Mouse (Mus musculus): Measurements from ENCODE around the gene Arih1. TPM values are rescaled to one million over a fixed set of nuclear protein-coding genes. Genes with fewer than 3 reads are reported as not detected.
"Not testable (repeated sequence)": the region's sequence is repeated elsewhere in the genome, so short reads cannot be mapped to it uniquely, and the experiment has no call there.

Arih1 gene
- total RNA-seq, 1 experiment from 2014 or later, result 69.5 TPM

DNA sequence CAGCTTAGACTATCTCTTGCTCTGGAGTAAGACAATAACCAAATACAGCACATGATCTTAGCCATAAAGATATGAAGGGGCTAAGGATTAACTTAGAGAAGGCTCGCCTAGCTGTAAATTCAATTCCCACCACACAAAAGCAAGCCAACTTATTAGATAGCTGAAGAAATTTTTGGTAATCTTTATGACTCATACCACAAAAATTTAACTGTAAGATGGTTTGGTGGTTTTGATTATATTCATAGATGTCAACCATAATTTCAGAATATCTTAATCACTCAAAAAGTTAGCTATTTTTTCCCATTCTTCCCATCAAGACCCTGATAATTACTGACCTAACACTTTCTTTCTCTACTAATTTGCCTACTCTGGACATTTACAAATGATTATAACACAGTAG lies 17.0 kb downstream of the Arih1 start:
- ATAC-seq (replicated peaks; ENCODE audit: low read depth, poor library complexity, severe bottlenecking), result no peak

DNA sequence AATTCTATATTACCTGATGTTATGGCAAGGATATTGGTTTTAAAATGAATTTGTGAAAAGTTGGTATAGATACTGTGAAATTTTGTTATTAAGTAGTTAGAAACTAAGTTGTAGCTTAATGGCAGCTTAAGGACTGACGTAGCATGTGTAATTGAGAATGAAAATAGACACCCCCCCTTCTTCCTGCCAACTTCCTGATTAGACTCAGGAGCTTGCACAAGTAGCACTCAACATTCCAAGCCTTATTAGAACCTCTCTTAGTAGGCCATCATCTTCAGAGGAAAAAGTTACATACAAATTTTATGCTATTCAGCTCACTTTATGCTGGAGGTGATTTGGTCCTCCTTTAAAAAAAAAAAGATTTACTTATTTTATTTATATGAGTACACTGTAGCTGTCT lies 22.1 kb downstream of the Arih1 start:
- no peak for ATAC-seq (replicated peaks; ENCODE audit: low read depth, poor library complexity, severe bottlenecking)

DNA sequence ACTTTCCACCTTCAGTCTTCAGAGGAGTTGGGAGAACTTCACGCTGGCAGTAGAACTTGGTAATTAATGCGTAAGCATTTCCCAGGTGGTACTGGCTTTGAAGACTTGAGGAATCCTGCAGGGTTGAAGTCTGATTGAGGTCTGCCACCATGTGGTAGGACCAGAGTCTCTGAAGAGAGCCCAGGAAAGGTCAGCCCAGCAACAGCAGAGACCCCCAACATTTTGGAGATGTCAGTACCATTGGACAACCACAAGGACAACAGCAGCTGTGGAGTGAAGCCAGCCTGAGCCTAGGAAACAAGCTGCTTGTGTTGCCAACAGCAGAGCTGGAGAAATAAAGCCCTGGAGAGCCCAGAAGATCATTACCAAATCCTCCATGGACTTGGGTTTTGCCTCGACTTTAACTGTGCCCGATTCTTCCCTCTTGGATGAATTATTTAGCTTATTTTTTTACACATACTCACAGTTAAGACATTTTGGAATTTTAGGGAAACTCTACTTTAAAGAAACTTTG lies 27.4 kb downstream of the Arih1 start:
- ATAC-seq (replicated peaks; ENCODE audit: low read depth, poor library complexity, severe bottlenecking), result no peak

DNA sequence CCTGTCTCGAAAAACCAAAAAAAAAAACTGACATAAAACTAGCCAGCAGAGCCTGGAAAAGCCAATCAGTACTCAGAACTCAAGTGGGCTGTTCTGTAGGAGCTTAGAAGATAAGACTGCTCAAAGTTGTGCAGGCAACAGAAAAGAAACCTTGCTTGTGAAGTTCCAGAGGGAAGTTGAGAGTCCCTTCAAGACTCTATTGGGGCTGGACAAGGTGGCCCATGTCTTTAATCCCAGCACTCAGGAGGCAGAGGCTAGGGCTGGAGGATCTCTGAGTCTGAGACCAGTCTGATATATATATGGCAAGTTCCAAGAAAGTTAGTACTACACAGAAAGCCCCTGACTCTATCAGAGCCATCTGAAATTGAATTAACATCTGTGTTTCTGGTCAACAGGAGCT lies 28.0 kb downstream of the Arih1 start:
- no peak for ATAC-seq (replicated peaks; ENCODE audit: low read depth, poor library complexity, severe bottlenecking)

DNA sequence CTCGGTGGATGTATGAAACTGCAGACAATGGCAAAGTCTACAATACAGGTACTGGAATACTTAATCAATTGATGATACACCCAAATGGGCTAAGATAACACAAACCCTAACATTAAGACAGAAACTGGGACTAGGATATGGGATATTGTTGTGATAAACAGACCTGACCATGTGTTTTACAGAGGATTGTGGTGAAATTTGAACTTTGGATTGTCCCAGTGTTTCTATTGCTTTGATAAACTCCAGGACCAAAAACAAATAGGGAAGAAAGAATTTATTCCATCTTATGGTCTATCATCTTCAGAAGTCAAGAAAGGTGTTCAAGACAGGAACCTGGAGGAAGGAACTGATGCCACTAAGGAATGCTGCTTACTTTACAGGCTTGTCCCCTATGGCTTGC lies 28.7 kb downstream of the Arih1 start:
- ATAC-seq (replicated peaks; ENCODE audit: low read depth, poor library complexity, severe bottlenecking), result no peak

DNA sequence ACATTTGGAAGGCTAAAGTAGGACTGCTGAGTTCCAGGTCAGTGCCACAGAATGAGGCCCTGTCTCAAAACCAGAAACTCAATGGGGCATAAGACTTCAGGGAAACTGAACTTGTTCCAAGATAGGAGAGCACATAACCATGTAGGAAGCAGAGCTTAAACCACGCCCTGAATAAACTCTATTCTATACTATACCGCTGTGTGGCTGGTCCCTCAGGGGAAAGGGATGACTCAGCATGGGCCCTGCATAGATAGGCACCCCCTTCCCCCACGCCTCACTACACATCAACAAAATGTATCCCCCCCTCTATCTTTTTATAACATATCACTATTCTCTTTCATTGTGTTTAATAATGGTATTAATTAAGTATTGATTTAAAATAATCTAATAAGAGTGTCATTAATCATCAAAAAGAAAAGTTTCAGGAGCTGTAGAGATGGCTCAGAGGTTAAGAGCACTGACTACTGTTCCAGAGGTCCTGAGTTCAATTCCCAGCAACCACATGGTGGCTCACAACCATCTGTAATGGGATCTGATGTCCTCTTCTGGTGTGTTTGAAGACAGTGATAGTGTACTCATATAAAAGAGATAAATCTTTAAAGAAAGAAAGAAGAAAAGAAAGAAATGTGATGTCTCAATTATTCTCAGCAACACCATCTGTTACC lies 30.9 kb downstream of the Arih1 start:
- ATAC-seq (replicated peaks; ENCODE audit: low read depth, poor library complexity, severe bottlenecking), result peak; percentile 71

DNA sequence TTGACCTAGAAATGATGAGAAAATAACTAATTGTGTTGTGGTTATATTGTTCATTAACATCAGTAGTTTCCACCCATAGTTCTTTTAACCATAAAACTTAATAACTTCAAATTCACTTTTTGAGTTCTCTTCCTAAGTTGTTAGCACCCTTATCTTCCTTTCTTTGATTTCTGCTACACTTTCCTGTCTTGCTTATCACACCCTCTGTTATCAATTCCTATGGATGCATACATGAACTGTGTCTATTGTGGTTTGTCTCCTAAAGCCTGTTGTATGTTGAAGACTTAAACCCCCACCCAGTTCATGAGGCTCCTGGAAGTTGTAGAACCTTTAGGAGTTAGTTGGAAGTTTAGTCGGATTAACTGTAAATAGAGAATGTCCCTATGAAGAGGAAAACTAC lies 52.7 kb downstream of the Arih1 start:
- ATAC-seq (replicated peaks; ENCODE audit: low read depth, poor library complexity, severe bottlenecking), result no peak

DNA sequence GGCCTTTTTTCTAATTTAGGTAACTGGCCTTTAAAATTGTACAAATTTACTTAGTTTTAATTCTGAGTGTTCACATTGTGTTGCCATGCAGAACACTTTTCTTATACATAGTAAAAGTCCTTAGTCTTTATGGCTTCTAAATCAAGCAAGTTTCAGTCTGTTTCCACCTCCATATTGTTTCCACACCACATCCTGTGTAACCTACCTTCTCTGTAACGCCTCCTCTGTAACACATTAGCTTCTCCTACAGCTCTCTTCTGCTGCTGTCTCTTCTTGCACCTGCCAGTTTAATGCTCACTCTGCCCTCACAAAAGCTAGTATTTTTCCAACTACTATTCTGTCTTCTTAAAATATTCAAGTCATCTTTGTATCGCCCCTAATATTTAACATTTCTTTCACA lies 54.8 kb downstream of the Arih1 start:
- no peak for ATAC-seq (replicated peaks; ENCODE audit: low read depth, poor library complexity, severe bottlenecking)

DNA sequence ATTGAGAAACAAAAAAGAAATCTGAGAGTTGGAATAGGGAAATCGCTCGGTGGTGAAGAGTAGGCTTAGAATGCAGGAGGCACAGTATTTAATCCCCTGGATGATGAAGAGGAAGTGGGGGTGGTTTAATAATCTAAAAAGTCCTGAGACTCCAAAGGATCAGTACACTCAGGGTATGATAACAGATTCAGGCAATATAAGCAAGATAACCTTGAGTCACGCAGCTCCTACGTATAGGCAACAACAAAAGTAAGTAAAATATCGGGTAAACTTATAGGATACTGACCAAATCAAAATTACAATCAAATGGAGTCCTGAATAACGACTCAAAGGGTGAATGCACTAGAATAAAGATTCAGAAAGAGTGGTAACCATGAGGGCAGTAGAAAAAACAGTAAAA lies 65.9 kb downstream of the Arih1 start:
- ATAC-seq (replicated peaks; ENCODE audit: low read depth, poor library complexity, severe bottlenecking), result no peak

DNA sequence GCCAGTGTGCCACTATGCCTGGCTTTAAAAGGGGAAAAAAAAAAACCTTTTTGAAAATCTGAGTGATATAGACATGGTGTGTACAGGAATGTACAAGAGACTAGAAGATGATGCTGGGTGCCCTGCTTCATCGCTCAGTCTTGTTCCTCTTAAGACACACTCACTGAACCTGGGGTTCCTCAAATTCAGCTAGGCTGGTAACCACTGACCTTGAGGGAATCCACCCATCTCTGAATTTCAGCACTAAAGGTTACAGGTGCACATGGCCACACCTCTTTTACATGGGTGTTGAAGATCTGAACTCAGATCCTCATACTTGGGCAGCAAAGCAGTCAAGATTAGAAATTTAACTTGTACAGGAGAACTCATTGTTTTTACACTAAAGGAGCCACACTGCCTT lies 79.1 kb downstream of the Arih1 start:
- ATAC-seq (replicated peaks; ENCODE audit: low read depth, poor library complexity, severe bottlenecking), result no peak

DNA sequence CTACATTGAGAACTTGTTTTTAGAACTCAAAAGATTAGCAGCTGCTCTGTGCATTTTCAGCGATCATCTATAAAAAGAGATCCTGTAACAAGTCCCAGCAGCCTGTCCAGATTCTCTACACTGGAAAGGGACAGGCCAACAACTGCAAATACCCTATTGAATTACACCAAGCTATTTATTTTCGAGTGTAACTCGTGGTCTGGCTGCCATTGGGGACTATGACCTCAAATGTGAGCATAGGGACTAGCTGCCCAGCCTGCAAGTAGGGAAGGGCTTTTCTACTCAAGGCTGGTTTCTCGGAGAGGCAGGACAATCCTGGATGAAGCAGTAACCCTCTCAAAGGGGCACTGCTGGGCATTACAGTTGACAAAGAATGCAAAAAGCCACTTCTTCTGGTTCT lies 97.3 kb downstream of the Arih1 start:
- ATAC-seq (replicated peaks; ENCODE audit: low read depth, poor library complexity, severe bottlenecking), result no peak

DNA sequence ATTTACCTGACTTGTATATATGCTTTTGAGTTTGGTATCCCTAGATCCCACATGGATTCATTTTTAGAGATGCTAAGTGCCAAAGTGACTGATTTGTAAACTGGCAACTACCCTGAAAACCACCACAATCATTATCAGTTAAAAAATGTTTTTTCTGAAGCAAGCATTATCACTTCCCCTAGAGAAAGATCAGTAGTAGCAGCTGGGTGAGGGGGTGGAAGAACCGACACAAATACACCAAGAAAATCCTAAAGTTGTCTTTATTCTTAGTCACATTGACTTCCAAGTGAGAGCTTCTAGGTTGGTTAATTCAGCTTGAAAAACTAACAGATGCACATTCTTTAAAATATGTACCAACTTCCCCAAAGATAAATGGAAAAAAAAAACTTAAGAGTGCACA lies 98.1 kb downstream of the Arih1 start:
- no peak for ATAC-seq (replicated peaks; ENCODE audit: low read depth, poor library complexity, severe bottlenecking)

DNA sequence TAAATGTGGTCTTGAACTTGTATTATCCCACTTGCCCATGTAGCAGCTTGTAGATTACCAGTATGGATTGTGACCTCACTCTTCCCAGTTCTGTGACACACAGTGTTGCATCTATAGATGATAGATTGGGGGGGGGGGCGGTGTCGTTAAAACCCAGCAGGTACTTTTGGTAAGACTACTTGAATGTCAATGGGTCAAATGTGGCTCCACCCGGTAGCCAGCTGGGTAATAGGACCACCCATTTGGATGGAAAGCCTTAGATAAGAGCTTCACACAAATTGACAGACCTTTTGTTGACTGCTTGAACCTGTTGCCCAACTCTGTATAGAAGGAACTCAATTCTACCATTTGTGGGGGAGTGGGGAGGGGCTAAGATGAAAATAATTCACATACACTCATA lies 99.0 kb downstream of the Arih1 start:
- ATAC-seq (replicated peaks; ENCODE audit: low read depth, poor library complexity, severe bottlenecking), result no peak

DNA sequence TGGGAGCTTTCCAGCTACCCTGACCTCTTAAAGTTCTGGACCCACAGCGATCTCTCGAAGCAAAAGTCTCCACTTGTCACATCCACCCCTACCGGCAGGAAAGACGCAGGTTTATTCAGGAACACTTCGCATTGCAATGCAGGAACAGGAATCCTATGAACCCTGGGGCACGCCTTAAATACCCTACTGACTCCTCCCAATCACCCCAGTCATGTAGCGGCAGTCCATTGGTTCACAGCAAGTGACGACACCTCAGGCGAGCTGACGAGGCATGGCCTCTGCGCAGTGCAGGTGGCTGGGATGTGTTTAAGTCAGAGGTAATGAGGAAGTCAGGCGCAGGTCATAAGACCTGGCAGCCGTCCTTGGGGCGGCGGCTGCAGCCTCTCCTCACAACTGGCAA lies 110.8 kb downstream of the Arih1 start:
- no peak for ATAC-seq (replicated peaks; ENCODE audit: low read depth, poor library complexity, severe bottlenecking)

DNA sequence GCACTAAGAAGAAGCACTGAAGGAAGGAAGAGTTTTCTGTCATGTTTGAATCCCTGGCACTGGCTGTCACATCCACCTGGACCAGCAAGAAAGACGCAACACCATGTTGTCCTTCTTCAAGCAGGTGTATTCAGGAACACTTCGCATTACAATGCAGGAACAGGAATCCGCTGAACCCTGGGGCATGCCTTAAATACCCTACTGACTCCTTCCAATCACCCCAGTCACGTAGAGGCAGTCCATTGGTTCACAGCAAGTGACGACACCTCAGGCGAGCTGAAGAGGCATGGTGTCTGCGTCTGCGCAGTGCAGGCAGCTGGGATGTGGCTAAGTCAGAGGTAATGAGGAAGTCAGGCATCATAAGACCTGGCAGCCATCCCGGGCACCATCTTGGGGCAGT lies 116.8 kb downstream of the Arih1 start:
- ATAC-seq (replicated peaks; ENCODE audit: low read depth, poor library complexity, severe bottlenecking), result no peak

DNA sequence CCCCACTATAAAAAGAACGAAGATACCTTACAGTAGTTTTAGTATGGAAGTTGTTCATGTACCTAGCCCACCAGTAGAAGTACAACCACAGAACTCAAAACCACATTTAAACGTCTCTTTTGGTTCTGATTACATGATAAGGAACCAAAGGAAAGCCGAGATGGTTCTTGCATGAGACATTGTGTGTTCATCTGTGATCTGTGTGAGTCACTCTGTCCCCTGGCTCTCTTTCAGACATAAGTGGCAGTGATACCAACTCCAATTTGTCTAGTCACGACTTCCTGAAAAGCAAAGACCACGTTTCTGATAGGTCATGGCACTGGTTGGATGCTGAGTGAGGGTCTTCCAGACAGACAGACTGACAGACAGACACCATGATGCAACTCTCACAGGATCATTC lies 117.2 kb downstream of the Arih1 start:
- ATAC-seq (replicated peaks; ENCODE audit: low read depth, poor library complexity, severe bottlenecking), result no peak

DNA sequence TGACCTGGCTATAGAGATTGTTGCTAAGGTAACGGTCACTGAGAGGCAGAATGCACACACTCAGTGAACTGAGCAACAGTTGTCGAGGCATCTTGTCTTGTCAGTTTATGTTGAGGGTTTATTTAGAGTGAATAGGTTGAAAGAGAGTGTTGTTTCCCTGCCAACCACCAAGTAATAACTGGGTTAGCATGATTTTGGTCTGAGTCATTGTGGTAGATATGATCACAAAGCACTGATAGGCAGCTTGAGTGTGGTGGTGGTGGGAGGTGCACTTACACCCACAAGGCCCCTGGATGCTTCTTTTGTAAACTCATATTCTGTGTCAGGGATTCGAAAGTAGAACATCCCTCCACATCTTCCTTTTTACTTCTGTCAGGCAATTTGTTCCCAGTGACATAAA lies 125.9 kb downstream of the Arih1 start:
- peak; percentile 88 for ATAC-seq (replicated peaks; ENCODE audit: low read depth, poor library complexity, severe bottlenecking)

DNA sequence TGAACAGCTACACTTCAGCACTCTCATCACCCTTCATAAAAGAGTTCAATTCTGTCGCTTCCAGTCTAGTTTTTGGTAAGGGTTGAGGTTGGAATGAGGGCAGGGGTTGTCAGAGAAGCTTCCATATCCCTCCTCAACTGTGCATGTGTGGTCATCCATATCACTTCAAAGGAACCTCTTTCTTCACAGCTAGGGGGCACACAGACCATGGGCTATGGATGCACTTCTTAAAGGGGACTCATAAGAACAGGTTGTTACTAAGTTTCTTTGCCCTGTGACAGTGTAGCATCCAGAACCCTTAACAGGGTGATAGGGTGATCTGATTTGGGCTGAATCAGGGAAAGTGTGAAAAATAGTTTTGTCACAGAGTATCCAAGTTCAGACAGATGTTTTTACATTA lies 128.4 kb downstream of the Arih1 start:
- not testable (repeated sequence) for ATAC-seq (replicated peaks; ENCODE audit: low read depth, poor library complexity, severe bottlenecking)

DNA sequence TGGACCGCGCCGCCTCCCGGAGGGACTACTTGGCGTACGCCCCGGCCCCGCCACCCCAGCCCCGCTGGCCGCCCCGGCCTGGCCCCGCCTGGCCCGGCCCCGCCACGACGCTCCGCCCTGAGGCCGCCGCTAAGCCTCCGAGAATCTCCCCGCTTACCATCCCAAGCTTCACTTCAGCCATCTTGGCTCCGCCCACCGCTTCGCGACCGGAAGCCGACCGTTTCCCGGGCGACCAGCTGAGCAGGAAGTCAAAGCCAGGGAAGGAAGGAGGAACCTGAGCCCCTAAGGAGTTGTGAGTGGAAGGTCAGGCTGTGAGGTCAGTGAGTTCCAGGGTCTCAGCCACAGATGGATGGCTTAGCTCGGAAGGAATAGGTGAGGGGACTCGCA lies 133.2 kb downstream of the Arih1 start, which contains the start of gene Bbs4:
TSS of gene Bbs4 (minus strand) at position 256 of the 387 bp plus-strand sequence.
- peak; percentile 99 for ATAC-seq (replicated peaks; ENCODE audit: low read depth, poor library complexity, severe bottlenecking)

DNA sequence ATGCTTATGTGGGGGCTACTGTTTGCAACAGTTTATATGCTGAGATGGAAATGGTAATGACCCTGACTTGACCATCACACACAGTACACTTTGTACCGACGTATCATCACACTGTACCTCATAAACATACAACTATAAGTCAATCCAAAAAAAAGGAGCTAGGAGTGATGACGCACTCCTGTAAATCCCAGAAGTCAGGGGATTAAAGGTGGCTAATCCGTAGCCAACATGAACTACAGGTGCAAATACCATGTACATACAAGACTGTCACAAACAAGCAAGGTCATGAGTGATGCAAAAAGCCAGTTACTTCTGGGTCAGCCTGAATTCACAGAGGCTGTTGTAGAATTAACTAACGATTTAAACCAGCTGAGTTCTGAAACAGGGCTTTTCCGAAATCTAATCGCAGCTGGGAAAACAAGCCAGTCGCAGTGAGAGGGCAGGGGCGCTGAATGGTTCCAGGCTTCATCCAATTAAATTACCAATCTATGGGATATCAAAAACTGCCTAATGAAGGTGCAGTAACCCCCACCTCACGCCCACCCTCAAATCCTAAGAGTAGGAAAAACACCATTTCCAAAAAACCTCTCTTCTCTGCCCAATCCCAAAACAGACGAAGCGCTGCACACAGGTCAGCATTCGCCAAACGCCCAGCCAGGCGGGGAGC lies 133.7 kb downstream of the Arih1 start:
- no peak for ATAC-seq (replicated peaks; ENCODE audit: low read depth, poor library complexity, severe bottlenecking)

DNA sequence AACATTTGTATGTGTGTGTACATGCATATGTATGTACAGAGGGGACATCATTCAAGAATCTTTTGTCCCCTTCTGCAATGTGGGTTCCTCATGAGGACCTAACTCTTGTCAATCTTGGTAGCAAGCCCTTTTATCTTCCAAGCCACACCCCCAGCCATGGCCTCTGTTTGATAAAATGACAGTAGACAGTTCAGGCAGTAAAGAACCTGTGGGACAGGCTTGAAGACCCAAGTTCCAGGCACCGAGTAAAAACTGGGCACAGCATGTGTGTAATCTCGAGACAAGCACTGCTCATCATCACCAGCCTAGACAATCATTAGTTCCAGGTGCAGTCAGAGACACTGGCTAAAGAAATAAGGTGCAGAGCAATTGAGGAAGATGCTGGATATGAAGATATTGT lies 140.2 kb downstream of the Arih1 start:
- no peak for ATAC-seq (replicated peaks; ENCODE audit: low read depth, poor library complexity, severe bottlenecking)

DNA sequence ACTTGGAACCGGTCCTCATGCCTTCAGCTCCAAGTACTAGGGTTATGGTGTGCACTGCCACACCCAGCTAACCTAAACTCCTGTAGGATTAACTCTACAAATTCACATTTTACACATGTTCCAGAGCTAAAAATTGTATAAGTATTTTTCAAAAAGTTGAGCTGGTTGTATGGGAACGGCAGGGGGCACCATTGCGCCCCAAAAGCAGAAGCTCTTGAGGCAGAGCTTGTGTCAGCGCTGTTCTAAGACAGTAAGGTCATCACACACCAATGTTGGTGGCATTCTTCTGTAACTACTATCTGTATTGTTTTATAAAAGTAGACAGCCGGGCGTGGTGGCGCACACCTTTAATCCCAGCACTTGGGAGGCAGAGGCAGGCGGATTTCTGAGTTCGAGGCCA lies 146.4 kb downstream of the Arih1 start:
- ATAC-seq (replicated peaks; ENCODE audit: low read depth, poor library complexity, severe bottlenecking), result peak; percentile 63; the same call in 1 of the 2 replicates

Measured in common myeloid progenitor, adult 5-6 weeks (primary cell).